Mouse (Mus musculus) heart, adult 2 months (tissue): ENCODE measurements around the gene Ffar4.

Source experiments
- CTCF ChIP-seq: fragments of 200-600 bp; IDR thresholded peaks from 2 replicates; pipeline ENCODE4 v1.8.1; 2022; ENCODE audit warnings: antibody characterized with exemption, mild to moderate bottlenecking, moderate library complexity
- POLR2A ChIP-seq: fragments of 200-500 bp; IDR thresholded peaks from 2 replicates; pipeline ENCODE4 v1.6.1; 2011; ENCODE audit warnings: mild to moderate bottlenecking, low read depth, low read length, control low read depth; ENCODE audit not compliant: insufficient read depth

- TF ChIP-seq CTCF (peak; percentile 26; the same call in 1 of the 2 replicates), POLR2A (no peak)
Observed at GRCm38 (mm10) chr19:38076251-38076650, 20.6 kb upstream of the Ffar4 start.
